Mouse (Mus musculus) embryonic facial prominence, embryonic 11.5 days (tissue): ENCODE measurements around the gene Syne3. TPM values are rescaled to one million over a fixed set of nuclear protein-coding genes. Genes with fewer than 3 reads are reported as not detected.

Experiments
- ATAC-seq: fragments of 200-750 bp; cut with Nextera tagmentation; replicated peaks from 2 replicates; pipeline ENCODE4 v1.8.0; 2017; ENCODE audit warnings: low read depth; ENCODE audit not compliant: insufficient number of reproducible peaks, low FRiP score, low TSS enrichment
- DNase-seq: peaks from one replicate; pipeline ENCODE4 v3.0.0-alpha.2; 2015; ENCODE audit warnings: low spot score
- H3K27ac ChIP-seq: fragments of 300-500 bp; sonication (generic); replicated peaks from 2 replicates; pipeline ENCODE4 v1.5.1; 2014; ENCODE audit warnings: mild to moderate bottlenecking, low read depth, low read length, control low read depth
- H3K27me3 ChIP-seq: fragments of 300-500 bp; sonication (generic); 2 replicates; pipeline ENCODE4 v1.6.1; 2014; ENCODE audit warnings: mild to moderate bottlenecking, low read length, moderate library complexity, mixed read lengths; ENCODE audit not compliant: control insufficient read depth, insufficient read depth
- H3K36me3 ChIP-seq: fragments of 300-500 bp; sonication (generic); replicated peaks from 2 replicates; pipeline ENCODE4 v1.6.1; 2014; ENCODE audit warnings: low read depth, mild to moderate bottlenecking, low read length, moderate library complexity, mixed read lengths; ENCODE audit not compliant: control insufficient read depth, insufficient read depth
- H3K4me1 ChIP-seq: fragments of 300-500 bp; sonication (generic); 2 replicates; pipeline ENCODE4 v1.6.1; 2014; ENCODE audit warnings: low read length, mixed read lengths; ENCODE audit not compliant: control insufficient read depth, insufficient read depth
- H3K4me2 ChIP-seq: fragments of 300-500 bp; sonication (generic); 2 replicates; pipeline ENCODE4 v1.6.1; 2014; ENCODE audit warnings: low read depth, mild to moderate bottlenecking, control low read depth, low read length, moderate library complexity
- H3K4me3 ChIP-seq: fragments of 300-500 bp; sonication (generic); 2 replicates; pipeline ENCODE4 v1.5.1; 2014; ENCODE audit warnings: low read depth, low read length, control low read depth
- H3K9ac ChIP-seq: fragments of 300-500 bp; sonication (generic); replicated peaks from 2 replicates; pipeline ENCODE4 v1.6.1; 2014; ENCODE audit warnings: mild to moderate bottlenecking, control low read depth, low read length
- H3K9me3 ChIP-seq: fragments of 300-500 bp; sonication (generic); replicated peaks from 2 replicates; pipeline ENCODE4 v1.6.1; 2016; ENCODE audit warnings: mild to moderate bottlenecking, low read length, inconsistent platforms, mixed read lengths; ENCODE audit not compliant: control insufficient read depth
- WGBS: fragments of 180-500 bp; shearing (Covaris S2); extraction: QIAGEN DNeasy Blood & Tissue Kit; methylation state at CpG from one replicate; pipeline ENCODE4 v1.1.7; 2014; 5-methylcytosine and 5-hydroxymethylcytosine counted together
- polyA plus RNA-seq: library from polyadenylated mRNA; unstranded; fragments of >200 nt; fragmentation: Nextera tagmentation; extraction: Ambion mirVana; gene quantifications from 2 replicates; pipeline ENCODE4 v1.2.1, GENCODE M21; 2014

The Syne3 gene
- polyA plus RNA-seq, 1 experiment from 2014 or later, result 0.39 TPM

- Histone ChIP-seq H3K4me2 (no peak overlapping the region), H3K27me3 (no peaks in the 10 kb centered on the region), H3K36me3 (no peaks in the 10 kb centered on the region), H3K9ac (no peak overlapping the region), H3K4me3 (no peak overlapping the region), H3K9me3 (no peaks in the 10 kb centered on the region), H3K27ac (no peak overlapping the region), H3K4me1 (no peaks in the 10 kb centered on the region)
- no peak for ATAC-seq
- DNase-seq, result no peak
- WGBS, result 74% methylated on average over 8 of the region's 8 CpGs
These were observed 16.8 kb downstream of the Syne3 start for GRCm38 (mm10) chr12:104992838-104993237.

GRCm38 (mm10) chr12:104992123-104992741, 17.4 kb downstream of the Syne3 start:
- H3K4me1 ChIP-seq, result no peaks in the 10 kb centered on the region
- WGBS, result 85% methylated on average over 10 of the region's 10 CpGs
- H3K9ac ChIP-seq, result no peak overlapping the region
- ATAC-seq, result no peak
- no peak overlapping the region for H3K27ac ChIP-seq
- no peak for DNase-seq
- no peaks in the 10 kb centered on the region for H3K36me3 ChIP-seq
- H3K4me2 ChIP-seq, result no peak overlapping the region
- H3K27me3 ChIP-seq, result no peaks in the 10 kb centered on the region
- H3K4me3 ChIP-seq, result no peak overlapping the region
- no peaks in the 10 kb centered on the region for H3K9me3 ChIP-seq

DNA sequence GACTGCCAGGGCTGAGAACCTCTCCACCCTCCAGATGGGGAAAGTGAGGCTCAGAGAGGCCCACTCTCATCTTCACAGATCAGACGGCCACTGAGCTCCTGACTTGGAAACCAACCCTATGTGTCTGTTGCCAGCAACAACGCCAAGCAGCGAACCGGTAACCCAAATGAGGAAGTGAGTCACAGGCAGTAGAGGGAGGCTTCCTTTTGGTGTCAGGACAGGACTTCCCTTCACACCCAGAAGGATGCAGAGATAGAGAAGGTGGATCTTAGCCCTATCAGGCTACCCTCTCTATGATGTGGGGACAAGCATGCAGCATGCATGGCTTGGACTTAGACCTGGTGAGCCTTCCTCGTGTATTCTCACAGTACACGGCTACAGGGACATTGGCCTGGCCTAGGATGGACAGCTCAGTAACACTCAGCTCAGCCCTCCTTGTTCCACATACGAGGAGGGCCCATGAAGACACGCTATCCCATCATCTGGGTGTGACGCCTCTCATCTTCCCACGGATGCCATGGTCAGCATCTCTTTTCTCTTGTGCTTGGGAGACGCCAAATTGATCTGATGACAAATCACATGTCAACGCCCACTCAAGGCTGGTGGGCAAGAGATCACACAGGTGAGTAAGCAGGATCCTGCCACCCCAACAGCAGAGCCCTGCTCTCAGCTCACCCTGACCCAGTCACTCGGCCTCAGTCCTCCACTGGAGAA, 18.7 kb downstream of the Syne3 start:
- H3K36me3 ChIP-seq, result no peaks in the 10 kb centered on the region
- DNase-seq, result no peak
- no peak overlapping the region for H3K4me3 ChIP-seq
- H3K4me1 ChIP-seq, result no peaks in the 10 kb centered on the region
- H3K27me3 ChIP-seq, result no peaks in the 10 kb centered on the region
- no peak overlapping the region for H3K27ac ChIP-seq
- ATAC-seq, result no peak
- no peaks in the 10 kb centered on the region for H3K9me3 ChIP-seq
- WGBS, result 88% methylated on average over 13 of the region's 13 CpGs
- no peak overlapping the region for H3K4me2 ChIP-seq
- H3K9ac ChIP-seq, result no peak overlapping the region

- DNase-seq (no peak), ATAC-seq (no peak)
- WGBS, result 53% methylated on average over 7 of the region's 7 CpGs
- Histone ChIP-seq H3K9ac (no peak overlapping the region), H3K4me1 (peaks cover 2% of the 10 kb centered on the region; the same call in 1 of the 2 replicates), H3K4me3 (no peak overlapping the region), H3K27me3 (no peaks in the 10 kb centered on the region), H3K4me2 (no peak overlapping the region), H3K9me3 (no peaks in the 10 kb centered on the region), H3K36me3 (no peaks in the 10 kb centered on the region), H3K27ac (no peak overlapping the region)
These were observed 21.7 kb downstream of the Syne3 start for GRCm38 (mm10) chr12:104987936-104988335.

DNA sequence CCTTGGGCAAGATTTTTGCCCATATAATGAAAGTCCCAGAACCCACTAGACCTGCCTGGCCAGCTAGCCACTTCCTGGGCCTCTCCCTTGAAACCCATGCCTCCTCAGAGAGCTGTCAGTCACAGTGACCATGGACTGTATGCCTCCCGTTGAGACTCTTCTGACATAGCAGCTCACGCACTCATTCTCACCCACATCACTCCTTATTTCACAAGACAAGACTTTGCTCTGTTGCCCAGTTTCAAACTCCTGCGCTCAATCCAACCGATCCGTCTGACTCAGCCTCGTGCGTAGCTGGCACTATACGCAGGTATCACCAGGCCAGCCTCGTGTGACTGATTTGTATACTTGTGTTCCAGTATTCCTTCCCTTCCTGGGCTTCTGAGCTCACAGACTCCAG, 22.8 kb downstream of the Syne3 start:
- WGBS, result 93% methylated on average over 9 of the region's 9 CpGs
- H3K4me3 ChIP-seq, result no peak overlapping the region

GRCm38 (mm10) chr12:104986001-104986400, 23.6 kb downstream of the Syne3 start:
- no peak overlapping the region for H3K27ac ChIP-seq
- H3K9ac ChIP-seq, result no peak overlapping the region
- H3K4me1 ChIP-seq, result peaks cover 2% of the 10 kb centered on the region; the same call in 1 of the 2 replicates
- DNase-seq (no peak), ATAC-seq (no peak)
- no peaks in the 10 kb centered on the region for H3K36me3 ChIP-seq
- WGBS, result 90% methylated on average over 2 of the region's 2 CpGs
- no peak overlapping the region for H3K4me2 ChIP-seq
- no peaks in the 10 kb centered on the region for H3K27me3 ChIP-seq
- no peak overlapping the region for H3K4me3 ChIP-seq
- H3K9me3 ChIP-seq, result no peaks in the 10 kb centered on the region

More for the DNA sequence above, 22.8 kb downstream of the Syne3 start:
- no peak overlapping the region for H3K4me2 ChIP-seq
- no peaks in the 10 kb centered on the region for H3K36me3 ChIP-seq
- H3K9me3 ChIP-seq, result no peaks in the 10 kb centered on the region
- H3K27me3 ChIP-seq, result no peaks in the 10 kb centered on the region
- ATAC-seq (no peak), DNase-seq (no peak)
- H3K9ac ChIP-seq, result no peak overlapping the region
- no peak overlapping the region for H3K27ac ChIP-seq
- H3K4me1 ChIP-seq, result peaks cover 2% of the 10 kb centered on the region; the same call in 1 of the 2 replicates

GRCm38 (mm10) chr12:104985088-104985487, 24.5 kb downstream of the Syne3 start:
- H3K4me1 ChIP-seq, result peaks cover 2% of the 10 kb centered on the region; the same call in 1 of the 2 replicates
- no peak overlapping the region for H3K4me2 ChIP-seq
- no peak for ATAC-seq
- no peak overlapping the region for H3K4me3 ChIP-seq
- no peak overlapping the region for H3K27ac ChIP-seq
- no peaks in the 10 kb centered on the region for H3K27me3 ChIP-seq
- no peaks in the 10 kb centered on the region for H3K36me3 ChIP-seq
- no peak overlapping the region for H3K9ac ChIP-seq
- DNase-seq, result no peak
- H3K9me3 ChIP-seq, result no peaks in the 10 kb centered on the region
- WGBS, result 84% methylated on average over 5 of the region's 5 CpGs

GRCm38 (mm10) chr12:104983476-104983875, 26.1 kb downstream of the Syne3 start:
- WGBS, result 26% methylated on average over 7 of the region's 7 CpGs
- Histone ChIP-seq H3K27ac (no peak overlapping the region), H3K4me3 (no peak overlapping the region), H3K27me3 (no peaks in the 10 kb centered on the region), H3K9me3 (no peaks in the 10 kb centered on the region), H3K4me2 (no peak overlapping the region), H3K4me1 (peaks cover 2% of the 10 kb centered on the region; the same call in 1 of the 2 replicates), H3K36me3 (no peaks in the 10 kb centered on the region), H3K9ac (no peak overlapping the region)
- peak; percentile 82 for DNase-seq
- no peak for ATAC-seq
